Mouse (Mus musculus) testis, adult 10 weeks (tissue): ENCODE results near the gene Olfr702. TPM values are rescaled to one million over a fixed set of nuclear protein-coding genes. Genes with fewer than 3 reads are reported as not detected.

ENCODE experiments used
- polyA plus RNA-seq: library from polyadenylated mRNA; stranded (reverse); fragments of 350-450 nt; fragmentation: Illumina TruSeq; extraction: RNeasy Lipid Tissue Mini Kit (QIAGEN cat#74804); gene quantifications from one replicate; pipeline ENCODE4 v1.2.3, GENCODE M21; 2014; ENCODE audit warnings: low read depth, low replicate concordance

The Olfr702 gene
- not detected for polyA plus RNA-seq

GRCm38 (mm10) chr7:106833793-106834192, at the start of gene Olfr702:
Gene Olfr702, minus strand, starts transcription at chr7:106833893.

GRCm38 (mm10) chr7:106876791-106877190, 43.1 kb upstream of the Olfr702 start, which contains the start of gene Olfr705:
Gene Olfr705, minus strand, starts transcription at chr7:106876891.

GRCm38 (mm10) chr7:106862885-106863284, 29.2 kb upstream of the Olfr702 start, which contains the start of gene Olfr704:
Gene Olfr704, plus strand, starts transcription at chr7:106863185.

GRCm38 (mm10) chr7:106843060-106843459, 9.4 kb upstream of the Olfr702 start, which contains the start of gene Olfr703:
Gene Olfr703, plus strand, starts transcription at chr7:106843360.

GRCm38 (mm10) chr7:106813829-106814228, 19.9 kb downstream of the Olfr702 start, which contains the start of gene Olfr701:
Gene Olfr701, plus strand, starts transcription at chr7:106814129.

GRCm38 (mm10) chr7:106808734-106809133, 25.0 kb downstream of the Olfr702 start, which contains the start of gene Olfr700:
Gene Olfr700, minus strand, starts transcription at chr7:106808834.

GRCm38 (mm10) chr7:106793098-106793497, 40.6 kb downstream of the Olfr702 start, which contains the start of gene Olfr699:
Gene Olfr699, minus strand, starts transcription at chr7:106793198.

Other genes starting within 250 kb of the Olfr702 start
- gene Olfr693, start 153.3 kb downstream of the Olfr702 start, polyA plus RNA-seq: not detected
- gene Olfr694, start 142.1 kb downstream of the Olfr702 start, polyA plus RNA-seq: not detected
- not detected for gene Olfr695, start 117.5 kb downstream of the Olfr702 start, polyA plus RNA-seq
- 2.3 TPM for gene Olfr697, start 91.5 kb downstream of the Olfr702 start, polyA plus RNA-seq
- gene Olfr698, start 78.5 kb downstream of the Olfr702 start, polyA plus RNA-seq: not detected
- gene Olfr699, start 40.7 kb downstream of the Olfr702 start, polyA plus RNA-seq: 0.18 TPM
- 0.81 TPM for gene Olfr700, start 25.1 kb downstream of the Olfr702 start, polyA plus RNA-seq
- 19.2 TPM for gene Olfr701, start 19.8 kb downstream of the Olfr702 start, polyA plus RNA-seq
- gene Olfr703, start 9.5 kb upstream of the Olfr702 start, polyA plus RNA-seq: 1.0 TPM
- gene Olfr704, start 29.3 kb upstream of the Olfr702 start, polyA plus RNA-seq: not detected
- gene Olfr705, start 43.0 kb upstream of the Olfr702 start, polyA plus RNA-seq: not detected
- gene Olfr706, start 54.3 kb upstream of the Olfr702 start, polyA plus RNA-seq: not detected
- not detected for gene Olfr707, start 67.3 kb upstream of the Olfr702 start, polyA plus RNA-seq
- not detected for gene Olfr1532-ps1, start 74.1 kb upstream of the Olfr702 start, polyA plus RNA-seq
- not detected for gene Olfr709-ps1, start 98.3 kb upstream of the Olfr702 start, polyA plus RNA-seq
- not detected for gene Olfr710, start 114.4 kb upstream of the Olfr702 start, polyA plus RNA-seq
- 0.07 TPM for gene Olfr6, start 130.0 kb upstream of the Olfr702 start, polyA plus RNA-seq
- gene Olfr711, start 141.6 kb upstream of the Olfr702 start, polyA plus RNA-seq: not detected
- gene Olfr2, start 172.2 kb upstream of the Olfr702 start, polyA plus RNA-seq: not detected
- gene Olfr713, start 197.3 kb upstream of the Olfr702 start, polyA plus RNA-seq: not detected
- not detected for gene Olfr714, start 237.1 kb upstream of the Olfr702 start, polyA plus RNA-seq